Mouse (Mus musculus) gastrocnemius, postnatal 25 days (tissue): ENCODE measurements around the gene Olfr768. TPM values are rescaled to one million over a fixed set of nuclear protein-coding genes. Genes with fewer than 3 reads are reported as not detected.
"Not testable (repeated sequence)": the region's sequence is repeated elsewhere in the genome, so short reads cannot be mapped to it uniquely, and the experiment has no call there.

Source experiments
- DNase-seq: peaks from one replicate; pipeline ENCODE4 v3.0.0; 2022
- long read RNA-seq, 2 experiments: library from polyadenylated mRNA; stranded (forward); transcript quantifications; one replicate each; pipeline ENCODE4 v2.0.0; 2021
- total RNA-seq, 2 experiments: library from RNA; stranded (reverse); gene quantifications; 1 replicate in 1 of 2; 2 replicates in 1 of 2; pipeline ENCODE4 v1.2.3; 2021

The Olfr768 gene
- not detected for total RNA-seq
- long read RNA-seq, experiment 1 = 0 reads
- long read RNA-seq, experiment 2 = 0 reads

DNA sequence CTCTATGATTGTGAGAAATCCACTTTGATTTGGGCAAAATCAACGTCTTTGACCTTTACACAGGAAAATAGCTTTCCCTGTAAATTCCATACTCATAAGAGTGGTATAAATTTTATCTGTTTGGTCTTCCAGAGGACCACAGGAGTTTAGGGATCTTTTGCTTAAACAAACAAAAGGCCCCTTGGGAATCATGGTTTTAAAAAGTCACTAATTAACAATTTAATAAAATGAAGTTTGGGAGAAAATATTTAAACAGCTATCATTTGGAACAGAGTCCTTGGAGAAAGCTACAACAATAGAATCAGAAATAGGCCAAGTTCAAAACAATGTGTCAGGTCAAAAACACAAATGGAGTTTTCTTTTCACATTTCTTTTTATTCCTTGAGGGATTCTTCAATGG lies at the start of gene Olfr768:
Gene Olfr768, minus strand, starts transcription at position 101 of the 400 bp plus-strand sequence.
- no peak for DNase-seq

DNA sequence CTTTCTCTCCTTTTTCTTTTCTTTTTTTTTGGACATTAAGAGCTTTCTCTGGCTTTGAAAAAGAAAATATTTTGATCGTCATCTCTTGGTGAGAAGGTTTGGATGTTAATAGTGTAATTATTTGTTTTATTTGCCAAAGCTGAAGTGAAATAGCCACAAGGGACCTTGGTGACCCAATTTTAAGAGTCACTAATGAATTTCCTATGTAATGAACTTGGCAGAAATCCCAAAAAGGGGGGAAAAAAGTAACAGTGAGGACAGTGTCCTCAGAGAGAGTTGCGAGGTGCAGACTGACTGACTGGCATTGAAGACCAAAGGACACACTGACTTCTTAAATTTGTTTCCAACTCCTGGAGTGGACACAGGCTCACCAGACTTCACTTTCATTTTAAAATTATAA lies 39.7 kb upstream of the Olfr768 start, which contains the start of gene Olfr770:
Gene Olfr770, minus strand, starts transcription at position 101 of the 400 bp plus-strand sequence.
- DNase-seq = no peak

DNA sequence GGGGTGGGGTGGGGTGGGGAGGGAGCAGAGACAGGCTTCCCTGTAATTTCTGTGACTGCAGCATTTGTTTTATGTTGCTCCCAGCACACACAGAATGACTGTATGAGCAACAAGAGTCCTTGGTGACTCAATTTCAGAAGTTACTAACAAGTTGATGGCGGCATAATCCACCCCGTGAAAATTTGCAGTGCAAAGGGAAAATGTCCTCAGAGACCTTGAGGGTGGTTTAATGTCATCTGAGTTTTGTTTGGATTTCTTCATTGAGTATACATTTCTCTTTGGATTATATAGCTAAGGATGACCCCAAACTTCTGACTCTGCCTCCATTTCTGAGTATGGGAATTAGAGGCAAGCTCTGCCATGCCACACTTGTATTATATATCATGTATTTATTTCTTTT lies 18.6 kb upstream of the Olfr768 start, which contains the start of gene Olfr769:
Gene Olfr769, minus strand, starts transcription at position 101 of the 400 bp plus-strand sequence.
- no peak for DNase-seq

DNA sequence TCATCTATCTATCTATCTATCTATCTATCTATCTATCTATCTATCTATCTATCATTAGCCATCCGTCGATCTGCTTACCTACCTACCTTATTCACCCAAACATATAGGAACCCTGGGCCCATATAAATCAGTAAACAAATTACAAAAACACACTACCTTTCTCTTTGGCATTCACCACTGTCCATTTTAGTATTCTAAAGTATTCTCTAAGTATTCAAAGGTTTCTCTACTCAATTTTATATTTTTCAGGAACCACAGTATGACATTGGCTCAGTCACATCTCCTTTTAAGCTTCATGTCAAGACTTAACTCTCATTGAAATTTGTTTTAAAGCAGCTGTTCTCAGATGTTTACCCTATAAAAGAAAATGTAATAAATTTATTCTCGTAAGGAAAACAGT lies 16.0 kb upstream of the Olfr768 start:
- DNase-seq = no peak

DNA sequence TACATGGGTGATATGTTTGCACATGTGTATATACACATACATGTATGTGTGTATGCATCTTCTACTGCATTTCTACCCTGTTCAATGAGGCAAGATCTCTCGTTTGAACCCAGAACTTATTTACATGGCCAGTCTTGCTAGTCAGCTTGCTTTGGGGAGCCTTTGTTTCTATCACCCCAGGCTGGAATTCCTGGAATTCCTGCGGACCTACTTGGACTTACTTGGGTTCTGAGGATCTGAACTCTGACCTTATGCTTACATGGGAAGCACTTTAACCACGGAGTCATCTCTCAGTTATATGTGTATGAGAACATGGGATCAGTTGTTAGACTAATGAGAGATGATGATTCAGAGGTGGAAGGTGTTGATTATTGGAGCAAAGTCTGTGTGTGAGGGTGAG lies 2.1 kb upstream of the Olfr768 start:
- DNase-seq = no peak

DNA sequence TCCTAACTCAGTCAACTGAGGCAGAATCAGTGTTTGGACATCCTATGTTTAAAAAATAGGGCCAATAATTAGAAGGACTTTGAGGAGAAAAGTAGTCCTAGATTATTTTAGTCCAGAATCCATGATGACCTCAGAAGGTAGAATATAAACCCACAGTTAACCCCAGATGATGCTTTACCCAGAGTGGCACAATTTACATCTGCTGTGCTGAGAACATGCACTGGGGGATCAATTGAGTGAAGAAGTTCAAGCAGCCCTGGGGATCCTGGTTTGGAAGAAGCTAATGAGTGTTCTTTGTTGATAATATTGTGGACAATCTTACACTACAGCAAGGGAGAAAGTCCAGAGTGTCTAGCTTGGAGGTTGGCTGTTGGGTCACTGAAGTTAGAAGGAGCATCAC lies 16.4 kb downstream of the Olfr768 start, which contains the start of gene Olfr767:
Gene Olfr767, minus strand, starts transcription at position 101 of the 400 bp plus-strand sequence.
- DNase-seq = not testable (repeated sequence)

DNA sequence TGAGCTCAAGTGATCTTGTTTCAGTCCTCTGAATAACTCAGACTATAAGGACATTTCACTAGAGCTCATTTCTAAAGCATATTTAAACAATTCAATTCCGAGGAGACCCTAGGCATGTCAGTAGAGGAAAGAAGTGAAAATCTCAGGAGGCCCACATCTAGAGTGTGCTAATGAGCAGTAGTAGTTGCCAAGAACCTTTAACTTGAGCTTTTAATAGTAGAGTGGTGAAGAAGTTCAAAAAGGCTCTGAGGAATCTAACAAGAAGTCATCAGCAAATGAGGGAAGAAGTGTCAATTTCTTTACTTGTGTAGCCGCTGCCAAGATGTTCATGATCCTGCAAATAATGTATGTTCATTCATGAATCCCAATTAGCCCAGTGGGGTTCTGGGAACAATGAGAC lies 30.3 kb downstream of the Olfr768 start, which contains the start of gene Olfr766-ps1:
Gene Olfr766-ps1, minus strand, starts transcription at position 101 of the 400 bp plus-strand sequence.
- no peak for DNase-seq

DNA sequence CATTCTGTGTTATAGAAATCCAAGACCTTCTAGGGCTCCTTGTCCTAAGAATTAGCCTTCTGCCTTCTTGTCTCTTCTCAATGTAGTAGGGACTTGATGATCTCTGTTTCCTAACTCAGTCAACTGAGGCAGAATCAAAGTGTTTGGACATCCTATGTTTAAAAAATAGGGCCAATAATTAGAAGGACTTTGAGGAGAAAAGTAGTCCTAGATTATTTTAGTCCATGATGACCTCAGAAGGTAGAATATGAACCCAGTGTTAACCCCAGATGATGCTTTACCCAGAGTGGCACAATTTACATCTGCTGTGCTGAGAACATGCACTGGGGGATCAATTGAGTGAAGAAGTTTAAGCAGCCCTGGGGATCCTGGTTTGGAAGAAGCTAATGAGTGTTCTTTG lies 49.3 kb downstream of the Olfr768 start, which contains the start of gene Olfr765:
Gene Olfr765, minus strand, starts transcription at position 101 of the 400 bp plus-strand sequence.
- not testable (repeated sequence) for DNase-seq

Other genes starting within 250 kb of the Olfr768 start
- gene Gdf11, start 207.7 kb downstream of the Olfr768 start, total RNA-seq = 1 to 10 TPM; 3.9 to 4.1 TPM
- 100 to 1,000 TPM; 103 to 142 TPM for gene Cd63, start 198.4 kb downstream of the Olfr768 start, total RNA-seq
- 1 to 10 TPM; 4.3 to 4.7 TPM for gene Rdh5, start 176.5 kb downstream of the Olfr768 start, total RNA-seq
- gene Bloc1s1, start 175.3 kb downstream of the Olfr768 start, total RNA-seq = 100 to 1,000 TPM; 152 to 165 TPM
- 10 to 100 TPM; 63.5 to 67.3 TPM for gene Itga7, start 165.6 kb downstream of the Olfr768 start, total RNA-seq
- under 1 TPM in 1 of 2 experiments, not detected in 1; 0.23 TPM for gene Mettl7b, start 138.4 kb downstream of the Olfr768 start, total RNA-seq
- not detected for gene Olfr9, start 109.9 kb downstream of the Olfr768 start, total RNA-seq
- gene Olfr763, start 88.6 kb downstream of the Olfr768 start, total RNA-seq = not detected
- gene Olfr764-ps1, start 59.5 kb downstream of the Olfr768 start, total RNA-seq = not detected
- not detected for gene Olfr765, start 49.4 kb downstream of the Olfr768 start, total RNA-seq
- not detected for gene Olfr766-ps1, start 30.4 kb downstream of the Olfr768 start, total RNA-seq
- gene Olfr767, start 16.5 kb downstream of the Olfr768 start, total RNA-seq = not detected
- not detected for gene Olfr769, start 18.5 kb upstream of the Olfr768 start, total RNA-seq
- gene Olfr770, start 39.6 kb upstream of the Olfr768 start, total RNA-seq = not detected
- gene Olfr771, start 65.4 kb upstream of the Olfr768 start, total RNA-seq = not detected
- not detected for gene Olfr772, start 78.5 kb upstream of the Olfr768 start, total RNA-seq
- gene Olfr773, start 88.0 kb upstream of the Olfr768 start, total RNA-seq = not detected
- gene Olfr774, start 136.8 kb upstream of the Olfr768 start, total RNA-seq = not detected
- gene Olfr775, start 149.0 kb upstream of the Olfr768 start, total RNA-seq = not detected
- not detected for gene Olfr776, start 159.8 kb upstream of the Olfr768 start, total RNA-seq
- not detected for gene Olfr777, start 172.1 kb upstream of the Olfr768 start, total RNA-seq
- gene Olfr780, start 218.7 kb upstream of the Olfr768 start, total RNA-seq = not detected
- not detected for gene Olfr781, start 229.5 kb upstream of the Olfr768 start, total RNA-seq
- gene Olfr782, start 249.5 kb upstream of the Olfr768 start, total RNA-seq = not detected